Mouse (Mus musculus) T-cell, adult 66 days (primary cell): Measurements from ENCODE around the gene Ptges3l. TPM values are rescaled to one million over a fixed set of nuclear protein-coding genes. Genes with fewer than 3 reads are reported as not detected.

Experiments used
- total RNA-seq, 2 experiments: library from RNA; stranded (reverse); gene quantifications; 3 replicates in 1 of 2; 4 replicates in 1 of 2; pipeline ENCODE4 v1.2.4; 2023

Gene Ptges3l
- total RNA-seq: 1 to 10 TPM; 5.3 to 8.5 TPM

GRCm38 (mm10) chr11:101424925-101425813, at the start of gene Ptges3l, which contains the start of gene Rundc1:
Gene Ptges3l, minus strand, starts transcription at chr11:101425333.
Gene Rundc1, plus strand, starts transcription at chr11:101425085.

GRCm38 (mm10) chr11:101465869-101466551, 40.9 kb upstream of the Ptges3l start, which contains the start of gene Vat1:
Gene Vat1, minus strand, starts transcription at chr11:101466230.

GRCm38 (mm10) chr11:101464211-101465100, 39.3 kb upstream of the Ptges3l start, which contains the start of gene Rnd2:
Gene Rnd2, plus strand, starts transcription at chr11:101464999.

GRCm38 (mm10) chr11:101448274-101448746, 23.2 kb upstream of the Ptges3l start, which contains the start of gene Ifi35:
Gene Ifi35, plus strand, starts transcription at chr11:101448407.

GRCm38 (mm10) chr11:101442127-101442693, 17.1 kb upstream of the Ptges3l start, which contains the start of gene Rpl27:
Gene Rpl27, plus strand, starts transcription at chr11:101442298.

GRCm38 (mm10) chr11:101424105-101424851, 855 bp downstream of the Ptges3l start, which contains the start of gene Gm27029:
Gene Gm27029, minus strand, starts transcription at chr11:101424796.

GRCm38 (mm10) chr11:101417101-101417855, 7.9 kb downstream of the Ptges3l start, which contains the start of gene Aarsd1:
Gene Aarsd1, minus strand, starts transcription at chr11:101417615.

Other genes starting within 250 kb of the Ptges3l start
- gene Ccr10, start 249.9 kb downstream of the Ptges3l start, total RNA-seq: 1 to 10 TPM in 1 of 2 experiments, under 1 TPM in 1; 0.44 to 1.5 TPM
- gene Ezh1, start 198.9 kb downstream of the Ptges3l start, total RNA-seq: 10 to 100 TPM; 89.4 to 98.1 TPM
- gene Ramp2, start 179.3 kb downstream of the Ptges3l start, total RNA-seq: not detected
- gene Vps25, start 171.6 kb downstream of the Ptges3l start, total RNA-seq: 10 to 100 TPM; 62.5 to 71.6 TPM
- gene Wnk4, start 164.8 kb downstream of the Ptges3l start, total RNA-seq: 1 to 10 TPM; 1.2 to 1.8 TPM
- not detected for gene Cntd1, start 146.3 kb downstream of the Ptges3l start, total RNA-seq
- gene Coa3, start 146.2 kb downstream of the Ptges3l start, total RNA-seq: 10 to 100 TPM; 38.7 to 39.1 TPM
- gene Becn1, start 123.0 kb downstream of the Ptges3l start, total RNA-seq: 100 to 1,000 TPM; 207 to 215 TPM
- gene Psme3, start 109.1 kb downstream of the Ptges3l start, total RNA-seq: 100 to 1,000 TPM; 126 to 147 TPM
- gene Aoc2, start 100.3 kb downstream of the Ptges3l start, total RNA-seq: 10 to 100 TPM; 23.2 to 25.3 TPM
- gene Aoc3, start 94.7 kb downstream of the Ptges3l start, total RNA-seq: 1 to 10 TPM in 1 of 2 experiments, under 1 TPM in 1; 0.73 to 1.1 TPM
- gene G6pc, start 57.8 kb downstream of the Ptges3l start, total RNA-seq: not detected
- gene Aarsd1, start 7.7 kb downstream of the Ptges3l start, total RNA-seq: 10 to 100 TPM; 23.3 to 30.8 TPM
- 1 to 10 TPM in 1 of 2 experiments, under 1 TPM in 1; 0.90 to 1.3 TPM for gene Gm27029, start 537 bp downstream of the Ptges3l start, total RNA-seq
- gene Rundc1, start 248 bp downstream of the Ptges3l start, total RNA-seq: 10 to 100 TPM; 25.2 to 27.6 TPM
- 100 to 1,000 TPM; 134 to 149 TPM for gene Rpl27, start 17.0 kb upstream of the Ptges3l start, total RNA-seq
- gene Ifi35, start 23.1 kb upstream of the Ptges3l start, total RNA-seq: 10 to 100 TPM; 69.1 to 70.5 TPM
- 1 to 10 TPM in 1 of 2 experiments, under 1 TPM in 1; 0.62 to 1.5 TPM for gene Rnd2, start 39.7 kb upstream of the Ptges3l start, total RNA-seq
- 10 to 100 TPM; 11.5 to 13.2 TPM for gene Vat1, start 40.9 kb upstream of the Ptges3l start, total RNA-seq
- 1 to 10 TPM; 1.5 to 4.2 TPM for gene Brca1, start 126.6 kb upstream of the Ptges3l start, total RNA-seq
- gene Nbr1, start 126.8 kb upstream of the Ptges3l start, total RNA-seq: 100 to 1,000 TPM; 128 to 145 TPM
- gene Tmem106a, start 156.9 kb upstream of the Ptges3l start, total RNA-seq: 10 to 100 TPM; 12.6 to 21.2 TPM
- not detected for gene Gm11634, start 173.9 kb upstream of the Ptges3l start, total RNA-seq
- gene Rdm1, start 201.9 kb upstream of the Ptges3l start, total RNA-seq: 10 to 100 TPM; 38.6 to 38.9 TPM
- 1 to 10 TPM; 6.4 to 7.5 TPM for gene Arl4d, start 240.2 kb upstream of the Ptges3l start, total RNA-seq